Mouse (Mus musculus) midbrain, embryonic 10.5 days (tissue): ENCODE data around the gene Ccdc84. TPM values are rescaled to one million over a fixed set of nuclear protein-coding genes. Genes with fewer than 3 reads are reported as not detected.
A peak's percentile ranks its signal among the peaks of the same experiment; 100 is the strongest.
"Not testable (repeated sequence)": the region's sequence is repeated elsewhere in the genome, so short reads cannot be mapped to it uniquely, and the experiment has no call there.

Experiments
- DNase-seq: peaks from one replicate; pipeline ENCODE4 v3.0.0-alpha.2; 2017; ENCODE audit warnings: low spot score
- H3K27ac ChIP-seq: fragments of 300-500 bp; sonication (generic); replicated peaks from 2 replicates; pipeline ENCODE4 v1.5.1; 2016; ENCODE audit warnings: mild to moderate bottlenecking
- H3K27me3 ChIP-seq: fragments of 300-500 bp; sonication (generic); 2 replicates; pipeline ENCODE4 v1.6.1; 2016; ENCODE audit warnings: low read depth, mild to moderate bottlenecking; ENCODE audit not compliant: poor library complexity, severe bottlenecking
- H3K36me3 ChIP-seq: fragments of 300-500 bp; sonication (generic); 2 replicates; pipeline ENCODE4 v1.6.1; 2016; ENCODE audit warnings: mild to moderate bottlenecking, moderate library complexity
- H3K4me1 ChIP-seq: fragments of 300-500 bp; sonication (generic); 2 replicates; pipeline ENCODE4 v1.6.1; 2016
- H3K4me3 ChIP-seq: fragments of 300-500 bp; sonication (generic); 2 replicates; pipeline ENCODE4 v1.5.1; 2016; ENCODE audit warnings: mild to moderate bottlenecking, moderate library complexity
- H3K9me3 ChIP-seq: fragments of 300-500 bp; sonication (generic); replicated peaks from 2 replicates; pipeline ENCODE4 v1.6.1; 2016; ENCODE audit warnings: mild to moderate bottlenecking
- WGBS: fragments of 180-500 bp; shearing (Covaris S2); methylation state at CpG from one replicate; pipeline ENCODE4 v1.1.7; 2016; 5-methylcytosine and 5-hydroxymethylcytosine counted together
- polyA plus RNA-seq: library from polyadenylated mRNA; unstranded; fragments of >200 nt; fragmentation: Nextera tagmentation; extraction: Ambion mirVana; gene quantifications from 2 replicates; pipeline ENCODE4 v1.2.1, GENCODE M21; 2016

Ccdc84 gene
- polyA plus RNA-seq, 1 experiment from 2014 or later = 25.4 TPM

GRCm38 (mm10) chr9:44420280-44420898, 2.0 kb upstream of the Ccdc84 start:
- Histone ChIP-seq H3K27me3 (no peaks in the 10 kb centered on the region), H3K27ac (no peak overlapping the region), H3K9me3 (no peaks in the 10 kb centered on the region), H3K4me1 (peaks cover 13% of the 10 kb centered on the region), H3K4me3 (no peak overlapping the region), H3K36me3 (peaks cover 12% of the 10 kb centered on the region)
- DNase-seq = no peak
- 81% methylated on average over 5 of the region's 5 CpGs for WGBS

- WGBS = 95% methylated on average over 9 of the region's 9 CpGs
- Histone ChIP-seq H3K36me3 (peaks cover 15% of the 10 kb centered on the region), H3K4me1 (peaks cover 13% of the 10 kb centered on the region)
- not testable (repeated sequence) for DNase-seq, H3K27ac ChIP-seq, H3K27me3 ChIP-seq, H3K4me3 ChIP-seq, H3K9me3 ChIP-seq
Measured at GRCm38 (mm10) chr9:44419730-44420129, 1.4 kb upstream of the Ccdc84 start.

GRCm38 (mm10) chr9:44417892-44418363, 441 bp downstream of the Ccdc84 start:
- peaks cover 13% of the 10 kb centered on the region for H3K4me1 ChIP-seq
- no peaks in the 10 kb centered on the region for H3K27me3 ChIP-seq
- peaks cover 33% of the 10 kb centered on the region for H3K36me3 ChIP-seq
- no peaks in the 10 kb centered on the region for H3K9me3 ChIP-seq
- peak; percentile 93 for DNase-seq
- H3K27ac ChIP-seq = peak overlapping the region; percentile 85
- under 1% methylated on average over 38 of the region's 38 CpGs for WGBS
- H3K4me3 ChIP-seq = peak overlapping the region; percentile 87

- 9% methylated on average over 26 of the region's 26 CpGs for WGBS
- Histone ChIP-seq H3K9me3 (no peaks in the 10 kb centered on the region), H3K27ac (peak overlapping the region; percentile 85), H3K27me3 (no peaks in the 10 kb centered on the region), H3K4me1 (peaks cover 13% of the 10 kb centered on the region), H3K4me3 (peak overlapping the region; percentile 87), H3K36me3 (peaks cover 39% of the 10 kb centered on the region)
- no peak for DNase-seq
Measured at GRCm38 (mm10) chr9:44417156-44417891, 1.0 kb downstream of the Ccdc84 start.

- 85% methylated on average over 2 of the region's 2 CpGs for WGBS
- DNase-seq = no peak
- Histone ChIP-seq H3K9me3 (no peaks in the 10 kb centered on the region), H3K27me3 (no peaks in the 10 kb centered on the region), H3K4me3 (no peak overlapping the region), H3K4me1 (peaks cover 21% of the 10 kb centered on the region), H3K27ac (no peak overlapping the region), H3K36me3 (peaks cover 79% of the 10 kb centered on the region)
Measured at GRCm38 (mm10) chr9:44412781-44413180, 5.6 kb downstream of the Ccdc84 start.

- H3K9me3 ChIP-seq = no peaks in the 10 kb centered on the region
- no peak overlapping the region for H3K4me3 ChIP-seq
- H3K36me3 ChIP-seq = peaks cover 79% of the 10 kb centered on the region
- WGBS = 85% methylated on average over 4 of the region's 4 CpGs
- peaks cover 17% of the 10 kb centered on the region for H3K4me1 ChIP-seq
- H3K27ac ChIP-seq = no peak overlapping the region
- no peaks in the 10 kb centered on the region for H3K27me3 ChIP-seq
- DNase-seq = no peak
Measured at GRCm38 (mm10) chr9:44412306-44412705, 6.1 kb downstream of the Ccdc84 start.

- 92% methylated on average over 1 of the region's 1 CpGs for WGBS
- peaks cover 13% of the 10 kb centered on the region for H3K4me1 ChIP-seq
- peaks cover 79% of the 10 kb centered on the region for H3K36me3 ChIP-seq
- no peaks in the 10 kb centered on the region for H3K9me3 ChIP-seq
- no peak overlapping the region for H3K27ac ChIP-seq
- H3K4me3 ChIP-seq = no peak overlapping the region
- DNase-seq = no peak
- H3K27me3 ChIP-seq = no peaks in the 10 kb centered on the region
Measured at GRCm38 (mm10) chr9:44411601-44412130, 6.7 kb downstream of the Ccdc84 start.

GRCm38 (mm10) chr9:44410647-44411336, 7.6 kb downstream of the Ccdc84 start:
- Histone ChIP-seq H3K4me3 (peak overlapping the region; percentile 14), H3K9me3 (no peaks in the 10 kb centered on the region), H3K27me3 (no peaks in the 10 kb centered on the region), H3K4me1 (peaks cover 21% of the 10 kb centered on the region), H3K27ac (no peak overlapping the region), H3K36me3 (peaks cover 71% of the 10 kb centered on the region)
- 95% methylated on average over 2 of the region's 2 CpGs for WGBS
- peak; percentile 11 for DNase-seq

- 83% methylated on average over 9 of the region's 9 CpGs for WGBS
- H3K36me3 ChIP-seq = peaks cover 75% of the 10 kb centered on the region
- not testable (repeated sequence) for DNase-seq, H3K9me3 ChIP-seq, H3K27me3 ChIP-seq
- H3K4me3 ChIP-seq = peak overlapping the region; percentile 93
- 0 out of 2 replicates have a peak overlapping the region, but pooled peaks have one; percentile 94 for H3K27ac ChIP-seq
- peaks cover 29% of the 10 kb centered on the region for H3K4me1 ChIP-seq
Measured at GRCm38 (mm10) chr9:44408693-44409092, 9.7 kb downstream of the Ccdc84 start.

GRCm38 (mm10) chr9:44407752-44408097, 10.6 kb downstream of the Ccdc84 start:
- peaks cover 29% of the 10 kb centered on the region for H3K4me1 ChIP-seq
- peaks cover 75% of the 10 kb centered on the region for H3K36me3 ChIP-seq
- peak overlapping the region; percentile 94 for H3K27ac ChIP-seq
- H3K9me3 ChIP-seq = no peaks in the 10 kb centered on the region
- WGBS = under 1% methylated on average over 24 of the region's 24 CpGs
- H3K27me3 ChIP-seq = no peaks in the 10 kb centered on the region
- no peak for DNase-seq
- H3K4me3 ChIP-seq = peak overlapping the region; percentile 93

- WGBS = under 1% methylated on average over 51 of the region's 51 CpGs
- Histone ChIP-seq H3K27me3 (no peaks in the 10 kb centered on the region), H3K4me1 (peaks cover 29% of the 10 kb centered on the region), H3K27ac (peak within 1 kb of the TSS; percentile 94), H3K36me3 (peaks cover 75% of the 10 kb centered on the region), H3K4me3 (peak within 1 kb of the TSS; percentile 93), H3K9me3 (no peaks in the 10 kb centered on the region)
- DNase-seq = peak; percentile 97
Measured at GRCm38 (mm10) chr9:44406906-44407751, 11.2 kb downstream of the Ccdc84 start, which contains the start of the genes Rps25 and Trappc4. TSS of gene Rps25 (plus strand) at chr9:44407139. TSS of gene Trappc4 (minus strand) at chr9:44407600.

- DNase-seq = no peak
- H3K4me1 ChIP-seq = peaks cover 29% of the 10 kb centered on the region
- WGBS = 84% methylated on average over 3 of the region's 3 CpGs
- peaks cover 75% of the 10 kb centered on the region for H3K36me3 ChIP-seq
- H3K9me3 ChIP-seq = no peaks in the 10 kb centered on the region
- no peak overlapping the region for H3K27ac ChIP-seq
- H3K4me3 ChIP-seq = no peak overlapping the region
- no peaks in the 10 kb centered on the region for H3K27me3 ChIP-seq
Measured at GRCm38 (mm10) chr9:44405011-44405410, 13.4 kb downstream of the Ccdc84 start.
